Mouse (Mus musculus) cerebellum, adult 2 months (tissue): ENCODE data around the gene March11.

ENCODE experiments used
- CTCF ChIP-seq: fragments of 200-500 bp; IDR thresholded peaks from 2 replicates; pipeline ENCODE4 v1.5.1; 2011; ENCODE audit warnings: low read depth, mild to moderate bottlenecking, control low read depth, low read length, moderate library complexity, borderline replicate concordance; ENCODE audit not compliant: insufficient read depth
- POLR2A ChIP-seq: fragments of 200-500 bp; IDR thresholded peaks from 2 replicates; pipeline ENCODE4 v1.6.1; 2011; ENCODE audit warnings: low read length, control low read depth, borderline replicate concordance; ENCODE audit not compliant: insufficient read depth

DNA sequence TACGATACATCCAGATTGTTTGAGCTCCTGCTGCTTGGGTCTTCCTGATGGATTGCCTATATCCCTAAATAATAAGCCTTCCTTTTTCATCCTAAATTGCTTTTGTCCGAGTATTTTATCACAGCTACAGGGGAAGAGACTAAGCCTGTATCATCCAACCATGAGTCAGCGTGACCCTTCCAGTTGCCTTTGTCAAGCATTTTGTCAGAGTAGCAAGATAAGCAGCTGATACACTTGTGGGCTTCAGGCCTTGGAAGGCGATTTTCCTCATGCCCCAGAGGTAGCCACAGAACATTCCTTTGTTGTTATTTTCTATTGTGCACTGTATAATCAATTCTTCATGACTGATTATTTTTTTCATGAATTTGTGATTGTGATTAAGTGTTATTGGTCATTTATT is 14.0 kb downstream of the March11 start:
- TF ChIP-seq CTCF (no peak), POLR2A (no peak)
